Mouse (Mus musculus) limb, embryonic 10.5 days (tissue): Measurements from ENCODE around the gene Slc1a4. TPM values are rescaled to one million over a fixed set of nuclear protein-coding genes. Genes with fewer than 3 reads are reported as not detected.

Source experiments
- DNase-seq: peaks from one replicate; pipeline ENCODE4 v3.0.0-alpha.2; 2017; ENCODE audit warnings: low spot score
- H3K27ac ChIP-seq: fragments of 300-500 bp; sonication (generic); 2 replicates; pipeline ENCODE4 v1.5.1; 2016; ENCODE audit warnings: mild to moderate bottlenecking
- H3K27me3 ChIP-seq: fragments of 300-500 bp; sonication (generic); 2 replicates; pipeline ENCODE4 v1.6.1; 2016; ENCODE audit warnings: low read depth, mild to moderate bottlenecking; ENCODE audit not compliant: poor library complexity, severe bottlenecking
- H3K36me3 ChIP-seq: fragments of 300-500 bp; sonication (generic); 2 replicates; pipeline ENCODE4 v1.6.1; 2016; ENCODE audit warnings: mild to moderate bottlenecking, moderate library complexity
- H3K4me1 ChIP-seq: fragments of 300-500 bp; sonication (generic); 2 replicates; pipeline ENCODE4 v1.6.1; 2016
- H3K4me3 ChIP-seq: fragments of 300-500 bp; sonication (generic); 2 replicates; pipeline ENCODE4 v1.5.1; 2016; ENCODE audit warnings: mild to moderate bottlenecking, moderate library complexity
- H3K9me3 ChIP-seq: fragments of 300-500 bp; sonication (generic); replicated peaks from 2 replicates; pipeline ENCODE4 v1.6.1; 2016; ENCODE audit warnings: mild to moderate bottlenecking
- WGBS: fragments of 180-500 bp; shearing (Covaris S2); methylation state at CpG from one replicate; pipeline ENCODE4 v1.1.7; 2016; 5-methylcytosine and 5-hydroxymethylcytosine counted together
- polyA plus RNA-seq: library from polyadenylated mRNA; unstranded; fragments of >200 nt; fragmentation: Nextera tagmentation; extraction: Ambion mirVana; gene quantifications from 2 replicates; pipeline ENCODE4 v1.2.1, GENCODE M21; 2016

The Slc1a4 gene
- polyA plus RNA-seq, 1 experiment from 2014 or later, result 11.1 TPM

DNA sequence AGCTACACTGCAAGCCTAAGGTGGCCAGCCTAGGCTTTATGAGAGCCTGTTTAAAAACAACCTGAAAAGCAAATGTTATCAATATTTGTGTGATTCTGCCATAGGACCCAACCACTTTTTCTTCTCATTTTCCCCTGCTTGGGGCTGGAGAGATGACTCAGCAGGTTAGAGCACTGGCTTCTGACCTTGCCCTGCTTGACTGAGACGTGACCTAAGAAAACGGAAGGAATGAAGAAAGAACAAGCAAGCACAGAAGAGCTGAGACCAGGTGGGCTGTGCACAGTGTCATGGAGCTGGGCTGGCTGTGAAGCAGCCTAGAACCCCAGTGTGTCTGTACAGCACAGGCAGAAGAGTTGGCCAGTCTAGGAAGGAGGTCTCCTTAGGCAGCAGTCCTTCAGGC lies 6.2 kb upstream of the Slc1a4 start:
- DNase-seq, result no peak
- WGBS, result 78% methylated on average over 2 of the region's 2 CpGs
- H3K27me3 ChIP-seq, result no peaks in the 10 kb centered on the region

GRCm38 (mm10) chr11:20334301-20334700 lies 1.8 kb upstream of the Slc1a4 start:
- Histone ChIP-seq H3K36me3 (no peaks in the 10 kb centered on the region), H3K27ac (no peak overlapping the region), H3K27me3 (no peaks in the 10 kb centered on the region), H3K4me3 (no peak overlapping the region), H3K9me3 (no peaks in the 10 kb centered on the region), H3K4me1 (peaks cover 26% of the 10 kb centered on the region)
- 24% methylated on average over 1 of the region's 1 CpGs for WGBS
- DNase-seq, result no peak

More for the DNA sequence above, 6.2 kb upstream of the Slc1a4 start:
- Histone ChIP-seq H3K27ac (no peak overlapping the region), H3K9me3 (no peaks in the 10 kb centered on the region), H3K4me3 (no peak overlapping the region), H3K4me1 (0 out of 2 replicates have a peak, but pooled peaks cover 2% of the 10 kb centered on the region), H3K36me3 (no peaks in the 10 kb centered on the region)

GRCm38 (mm10) chr11:20331690-20332537 lies 599 bp downstream of the Slc1a4 start:
- peaks cover 26% of the 10 kb centered on the region for H3K4me1 ChIP-seq
- peak; percentile 69 for DNase-seq
- peak overlapping the region; percentile 73 for H3K4me3 ChIP-seq
- peak overlapping the region; percentile 92 for H3K27ac ChIP-seq
- H3K9me3 ChIP-seq, result no peaks in the 10 kb centered on the region
- no peaks in the 10 kb centered on the region for H3K36me3 ChIP-seq
- WGBS, result 1% methylated on average over 61 of the region's 61 CpGs
- no peaks in the 10 kb centered on the region for H3K27me3 ChIP-seq

DNA sequence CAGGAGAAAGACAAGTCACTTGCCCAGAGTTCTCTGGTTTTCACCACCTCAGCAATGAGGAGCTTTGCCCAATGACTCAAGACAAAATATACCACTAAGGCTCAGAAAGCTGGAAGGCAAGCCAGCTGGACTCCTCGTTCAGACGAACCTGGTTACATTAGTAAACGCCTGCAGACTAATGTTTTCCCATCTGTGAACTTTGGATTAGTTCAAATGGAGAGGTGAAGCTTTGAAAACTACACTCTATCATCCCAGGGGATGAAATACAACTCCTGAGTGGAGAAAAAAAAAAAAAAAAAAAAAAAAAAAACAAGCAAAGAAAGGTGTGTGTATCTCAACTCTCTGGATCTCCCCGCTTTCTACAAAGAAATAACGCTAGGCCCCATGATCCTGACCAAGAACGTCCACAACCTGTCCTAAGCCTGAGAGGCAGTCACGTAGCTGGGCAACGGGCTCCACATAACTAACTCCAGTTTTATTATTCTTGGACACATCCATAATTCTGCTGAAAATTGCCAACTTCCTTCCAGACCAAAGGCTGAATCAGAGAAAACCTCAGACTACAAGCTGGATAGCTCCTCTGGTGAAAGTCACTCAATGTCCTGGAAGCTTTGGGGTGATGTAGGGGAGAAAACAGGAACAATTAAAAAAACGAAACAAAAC lies 1.4 kb downstream of the Slc1a4 start:
- Histone ChIP-seq H3K27me3 (no peaks in the 10 kb centered on the region), H3K9me3 (no peaks in the 10 kb centered on the region), H3K36me3 (no peaks in the 10 kb centered on the region), H3K4me1 (peaks cover 26% of the 10 kb centered on the region), H3K4me3 (peak overlapping the region; percentile 73), H3K27ac (0 out of 2 replicates have a peak overlapping the region, but pooled peaks have one; percentile 92)
- DNase-seq, result no peak
- WGBS, result 51% methylated on average over 9 of the region's 9 CpGs

GRCm38 (mm10) chr11:20329711-20330110 lies 2.8 kb downstream of the Slc1a4 start:
- no peaks in the 10 kb centered on the region for H3K9me3 ChIP-seq
- peaks cover 26% of the 10 kb centered on the region for H3K4me1 ChIP-seq
- H3K27me3 ChIP-seq, result no peaks in the 10 kb centered on the region
- WGBS, result 89% methylated on average over 5 of the region's 5 CpGs
- no peak overlapping the region for H3K27ac ChIP-seq
- DNase-seq, result no peak
- H3K4me3 ChIP-seq, result no peak overlapping the region
- no peaks in the 10 kb centered on the region for H3K36me3 ChIP-seq

DNA sequence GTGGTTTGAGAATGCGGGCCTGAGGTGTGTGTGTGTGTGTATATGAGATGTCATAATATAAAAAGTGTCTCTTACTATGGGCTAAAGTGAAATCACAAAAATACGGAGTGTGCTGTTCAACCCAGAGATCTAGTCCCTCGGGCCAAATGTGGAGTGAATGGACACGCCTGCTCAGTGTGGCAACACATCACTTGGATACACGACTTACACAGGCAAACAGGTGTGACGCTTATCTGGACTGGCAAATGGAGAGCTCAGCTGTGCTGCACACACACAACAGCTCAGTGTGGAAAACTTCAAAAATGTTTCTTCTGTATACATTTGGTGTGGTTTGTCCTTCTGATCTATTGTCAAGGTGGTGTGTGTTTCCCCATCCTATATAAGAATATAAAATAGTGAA lies 3.7 kb downstream of the Slc1a4 start:
- Histone ChIP-seq H3K4me1 (peaks cover 24% of the 10 kb centered on the region), H3K4me3 (no peak overlapping the region), H3K27ac (no peak overlapping the region), H3K36me3 (no peaks in the 10 kb centered on the region), H3K9me3 (no peaks in the 10 kb centered on the region), H3K27me3 (no peaks in the 10 kb centered on the region)
- 92% methylated on average over 6 of the region's 6 CpGs for WGBS
- DNase-seq, result no peak

DNA sequence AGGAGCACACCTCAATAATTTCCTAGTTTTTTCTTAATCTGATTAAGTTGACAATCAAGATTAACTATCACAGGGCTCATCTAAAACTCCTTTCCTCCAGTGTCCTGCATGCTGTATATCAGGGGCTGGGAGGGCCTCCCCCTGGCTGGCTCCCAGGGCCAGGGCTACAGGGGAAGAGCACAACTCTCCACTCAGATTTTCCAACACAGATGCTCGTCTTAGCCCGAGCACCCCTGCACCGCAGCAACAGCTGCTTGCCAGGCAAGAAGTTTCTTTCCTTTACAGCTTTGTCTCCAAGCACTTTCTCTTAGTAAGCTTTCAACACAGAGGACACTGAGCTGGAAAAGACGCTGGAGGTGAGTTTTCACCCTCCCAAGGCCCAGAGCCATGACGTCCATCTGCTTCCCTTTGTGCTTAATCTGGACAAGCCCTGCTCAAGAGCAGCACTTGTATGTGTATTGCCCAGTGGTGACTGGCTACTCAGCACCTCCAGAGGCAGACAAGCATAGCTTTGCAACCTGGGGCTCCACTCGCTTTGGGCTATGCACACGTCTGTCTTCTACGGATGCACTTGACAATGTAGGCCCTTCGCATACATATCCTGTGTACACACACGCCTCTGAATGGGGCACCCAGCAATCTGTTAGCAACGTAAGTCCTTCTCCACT lies 6.1 kb downstream of the Slc1a4 start:
- Histone ChIP-seq H3K27me3 (no peaks in the 10 kb centered on the region), H3K4me1 (peaks cover 12% of the 10 kb centered on the region), H3K27ac (no peak overlapping the region), H3K9me3 (no peaks in the 10 kb centered on the region), H3K36me3 (no peaks in the 10 kb centered on the region), H3K4me3 (no peak overlapping the region)
- WGBS, result 88% methylated on average over 11 of the region's 11 CpGs
- no peak for DNase-seq

- WGBS, result 93% methylated on average over 9 of the region's 9 CpGs
Measured at GRCm38 (mm10) chr11:20325073-20325694, 7.3 kb downstream of the Slc1a4 start.

GRCm38 (mm10) chr11:20324006-20324405 lies 8.5 kb downstream of the Slc1a4 start:
- Histone ChIP-seq H3K4me1 (peaks cover 9% of the 10 kb centered on the region), H3K9me3 (no peaks in the 10 kb centered on the region), H3K27ac (no peak overlapping the region), H3K4me3 (no peak overlapping the region), H3K27me3 (no peaks in the 10 kb centered on the region), H3K36me3 (no peaks in the 10 kb centered on the region)
- no peak for DNase-seq
- 93% methylated on average over 3 of the region's 3 CpGs for WGBS

More at GRCm38 (mm10) chr11:20325073-20325694, 7.3 kb downstream of the Slc1a4 start:
- no peak for DNase-seq
- no peak overlapping the region for H3K4me3 ChIP-seq
- no peak overlapping the region for H3K27ac ChIP-seq
- no peaks in the 10 kb centered on the region for H3K36me3 ChIP-seq
- H3K9me3 ChIP-seq, result no peaks in the 10 kb centered on the region
- no peaks in the 10 kb centered on the region for H3K27me3 ChIP-seq
- peaks cover 4% of the 10 kb centered on the region; the same call in 1 of the 2 replicates for H3K4me1 ChIP-seq

GRCm38 (mm10) chr11:20322366-20322765 lies 10.1 kb downstream of the Slc1a4 start:
- H3K27me3 ChIP-seq, result no peaks in the 10 kb centered on the region
- no peaks in the 10 kb centered on the region for H3K36me3 ChIP-seq
- H3K4me1 ChIP-seq, result peaks cover 17% of the 10 kb centered on the region
- H3K9me3 ChIP-seq, result no peaks in the 10 kb centered on the region
- no peak overlapping the region for H3K4me3 ChIP-seq
- H3K27ac ChIP-seq, result no peak overlapping the region
- DNase-seq, result no peak
- WGBS, result 88% methylated on average over 3 of the region's 3 CpGs

GRCm38 (mm10) chr11:20320661-20321060 lies 11.9 kb downstream of the Slc1a4 start:
- WGBS, result 90% methylated on average over 3 of the region's 3 CpGs
- Histone ChIP-seq H3K36me3 (no peaks in the 10 kb centered on the region), H3K27me3 (no peaks in the 10 kb centered on the region), H3K9me3 (no peaks in the 10 kb centered on the region), H3K4me3 (no peak overlapping the region), H3K4me1 (peaks cover 17% of the 10 kb centered on the region), H3K27ac (no peak overlapping the region)
- no peak for DNase-seq

GRCm38 (mm10) chr11:20318659-20319454 lies 13.7 kb downstream of the Slc1a4 start:
- Histone ChIP-seq H3K27me3 (no peaks in the 10 kb centered on the region), H3K36me3 (no peaks in the 10 kb centered on the region; the same call in 1 of the 2 replicates), H3K9me3 (no peaks in the 10 kb centered on the region), H3K27ac (no peak overlapping the region), H3K4me3 (no peak overlapping the region), H3K4me1 (peaks cover 17% of the 10 kb centered on the region)
- 52% methylated on average over 16 of the region's 16 CpGs for WGBS
- no peak for DNase-seq
